Comparison of ENCODE assay signal across 30 mouse cellular contexts in the genomic region with DNA sequence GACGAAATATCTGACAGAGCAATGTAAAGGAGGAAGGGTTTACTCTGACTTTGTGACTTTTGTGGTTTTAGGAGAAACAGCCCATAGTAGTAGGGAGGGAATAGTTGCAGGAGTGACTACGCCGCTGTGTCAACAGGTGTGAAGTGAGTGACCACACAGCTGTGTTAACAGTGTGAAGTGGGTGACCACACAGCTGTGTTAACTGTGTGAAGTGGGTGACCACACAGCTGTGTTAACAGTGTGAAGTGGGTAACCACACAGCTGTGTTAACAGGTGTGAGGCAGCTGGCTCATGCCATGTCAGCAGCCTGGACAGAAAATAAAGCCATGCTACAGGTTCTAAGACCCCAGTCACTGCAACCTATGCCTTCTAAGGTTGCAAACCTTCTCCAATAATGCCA.
A peak's percentile ranks its signal among the peaks of the same experiment; 100 is the strongest.
DNase-seq lines count a peak whose midpoint lies in the region; ATAC-seq and TF ChIP-seq lines count a peak whose summit lies in the region.
"Had no signal": no experiment of that assay in that cellular context is flagged by ENCODE, and none has a peak within 500 bp of the region (broad histone marks: within the 10 kb centered on the region; RNA-seq: fewer than 3 reads in every experiment).

No protein-coding gene starts in this region.

- DNase-seq in heart, postnatal 0 days (ENCODE audit: low spot score), result no peak
- DNase-seq in heart, adult 18-20 months, result no peak
- no peak for DNase-seq in lung, adult 18-20 months
- no peak for DNase-seq in embryonic facial prominence, embryonic 14.5 days (ENCODE audit: low spot score)
- DNase-seq in c-Kit-positive CD71-positive TER-119-positive erythroid progenitor cells, embryonic 14.5 days (ENCODE audit: low spot score), result no peak
- DNase-seq: adrenal gland, adult 8-10 months; cerebellum, adult 8-10 months; cerebellum, postnatal 25 days; gastrocnemius, postnatal 14 days; heart, postnatal 4 days; kidney, adult 9 months; kidney, postnatal 25 days; liver, postnatal 0 days; lung, postnatal 4 days; right cerebral cortex, postnatal 4 days; thymus, adult 2 months; thymus, postnatal 36 days had no signal

- 58% methylated on average over 3 of the region's 3 CpGs for WGBS in heart, postnatal 0 days
- 58% methylated on average over 3 of the region's 3 CpGs for WGBS in lung, embryonic 15.5 days
- WGBS in embryonic facial prominence, embryonic 14.5 days, result 77% methylated on average over 3 of the region's 3 CpGs

- no peaks in the 10 kb centered on the region for H3K9me3 ChIP-seq in heart, postnatal 0 days (replicated peaks; ENCODE audit: control insufficient read depth, low read length)
- H3K9me3 ChIP-seq in lung, embryonic 15.5 days, result no peaks in the 10 kb centered on the region
- H3K9me3 ChIP-seq in embryonic facial prominence, embryonic 14.5 days (ENCODE audit: control insufficient read depth, low read length), result no peaks in the 10 kb centered on the region
- H3K9me3 ChIP-seq: heart, embryonic 15.5 days; hindbrain, embryonic 13.5 days; liver, embryonic 12.5 days; midbrain, embryonic 10.5 days; neural tube, embryonic 13.5 days had no signal

- H3K27me3 ChIP-seq in heart, postnatal 0 days (ENCODE audit: control insufficient read depth, insufficient read depth, low read length), result no peaks in the 10 kb centered on the region
- H3K27me3 ChIP-seq in lung, embryonic 15.5 days, result no peaks in the 10 kb centered on the region
- H3K27me3 ChIP-seq in embryonic facial prominence, embryonic 14.5 days (replicated peaks; ENCODE audit: control insufficient read depth, insufficient read depth, low read length), result no peaks in the 10 kb centered on the region
- H3K27me3 ChIP-seq: heart, embryonic 15.5 days; hindbrain, embryonic 13.5 days; liver, embryonic 12.5 days; neural tube, embryonic 13.5 days had no signal

- ATAC-seq in heart, postnatal 0 days (ENCODE audit: insufficient read depth, low read depth), result peak; percentile 48; the same call in 1 of the 2 replicates
- 0 out of 2 replicates have a peak, but pooled peaks have one; percentile 57 for ATAC-seq in lung, embryonic 15.5 days (ENCODE audit: borderline replicate concordance, extremely low read depth, low FRiP score, low TSS enrichment)
- 0 out of 2 replicates have a peak, but pooled peaks have one; percentile 33 for ATAC-seq in embryonic facial prominence, embryonic 14.5 days (ENCODE audit: low read depth)
- peak; percentile 61 for ATAC-seq in granulocyte monocyte progenitor cell, adult 5-6 weeks (replicated peaks; ENCODE audit: poor library complexity, severe bottlenecking)
- ATAC-seq: intestine, embryonic 16.5 days; liver, embryonic 12.5 days; liver, postnatal 0 days; midbrain, embryonic 16.5 days had no signal

- no peak for TF ChIP-seq EP300 in heart, postnatal 0 days (IDR thresholded peaks at IDR 0.05; ENCODE audit: low read depth)

- H3K27ac ChIP-seq in heart, postnatal 0 days (ENCODE audit: low read depth), result no peak overlapping the region
- H3K27ac ChIP-seq in lung, embryonic 15.5 days, result no peak overlapping the region
- no peak overlapping the region for H3K27ac ChIP-seq in embryonic facial prominence, embryonic 14.5 days (replicated peaks; ENCODE audit: low read depth, low read length)
- H3K27ac ChIP-seq: heart, embryonic 15.5 days; hindbrain, embryonic 13.5 days; layer of hippocampus, adult 2 months; left cerebral cortex, adult 2 months; liver, embryonic 12.5 days; midbrain, embryonic 10.5 days; neural tube, embryonic 13.5 days had no signal

- no peaks in the 10 kb centered on the region for H3K4me1 ChIP-seq in heart, postnatal 0 days (ENCODE audit: control insufficient read depth, insufficient read depth)
- H3K4me1 ChIP-seq in lung, embryonic 15.5 days, result no peaks in the 10 kb centered on the region
- no peaks in the 10 kb centered on the region for H3K4me1 ChIP-seq in embryonic facial prominence, embryonic 14.5 days (ENCODE audit: control insufficient read depth, insufficient read depth, low read length)
- H3K4me1 ChIP-seq: heart, embryonic 15.5 days; hindbrain, embryonic 13.5 days; liver, embryonic 12.5 days; midbrain, embryonic 10.5 days; neural tube, embryonic 13.5 days had no signal

- no peak overlapping the region for H3K4me2 ChIP-seq in heart, postnatal 0 days (ENCODE audit: low read depth, low read length)
- no peak overlapping the region for H3K4me2 ChIP-seq in lung, embryonic 15.5 days
- no peak overlapping the region for H3K4me2 ChIP-seq in embryonic facial prominence, embryonic 14.5 days (ENCODE audit: low read depth, low read length)
- H3K4me2 ChIP-seq: heart, embryonic 15.5 days; hindbrain, embryonic 13.5 days; liver, embryonic 12.5 days; neural tube, embryonic 13.5 days had no signal

- no peak overlapping the region for H3K9ac ChIP-seq in heart, postnatal 0 days (replicated peaks; ENCODE audit: low read depth, low read length)
- no peak overlapping the region for H3K9ac ChIP-seq in lung, embryonic 15.5 days
- H3K9ac ChIP-seq in embryonic facial prominence, embryonic 14.5 days (ENCODE audit: low read depth, low read length), result no peak overlapping the region
- H3K9ac ChIP-seq: heart, embryonic 15.5 days; hindbrain, embryonic 13.5 days; liver, embryonic 12.5 days; liver, postnatal 0 days; neural tube, embryonic 13.5 days had no signal

- TF ChIP-seq CTCF in heart, postnatal 0 days (IDR thresholded peaks at IDR 0.05; ENCODE audit: low read depth), result no peak

- H3K4me3 ChIP-seq in heart, postnatal 0 days (ENCODE audit: low read depth, low read length), result no peak overlapping the region
- no peak overlapping the region for H3K4me3 ChIP-seq in lung, embryonic 15.5 days
- H3K4me3 ChIP-seq in embryonic facial prominence, embryonic 14.5 days (ENCODE audit: low read depth, low read length), result no peak overlapping the region
- H3K4me3 ChIP-seq: erythroblast, embryonic 14.5 days; heart, embryonic 15.5 days; hindbrain, embryonic 13.5 days; layer of hippocampus, adult 2 months; left cerebral cortex, adult 2 months; liver, embryonic 12.5 days; midbrain, embryonic 10.5 days; neural tube, embryonic 13.5 days had no signal

- H3K36me3 ChIP-seq in heart, postnatal 0 days (replicated peaks; ENCODE audit: control insufficient read depth, insufficient read depth, low read length), result peaks cover 13% of the 10 kb centered on the region
- H3K36me3 ChIP-seq in lung, embryonic 15.5 days, result no peaks in the 10 kb centered on the region
- H3K36me3 ChIP-seq in embryonic facial prominence, embryonic 14.5 days (ENCODE audit: control insufficient read depth, insufficient read depth, low read length), result no peaks in the 10 kb centered on the region
- H3K36me3 ChIP-seq: G1E; hindbrain, embryonic 13.5 days; liver, embryonic 12.5 days; midbrain, embryonic 10.5 days; neural tube, embryonic 13.5 days had no signal
